Mouse (Mus musculus) cerebellum, adult 9-10 months (tissue): ENCODE measurements around the gene Acbd3.
A peak's percentile ranks its signal among the peaks of the same experiment; 100 is the strongest.

Source experiments
- DNase-seq: peaks from one replicate; pipeline ENCODE4 v3.0.0; 2022

Acbd3 gene

DNA sequence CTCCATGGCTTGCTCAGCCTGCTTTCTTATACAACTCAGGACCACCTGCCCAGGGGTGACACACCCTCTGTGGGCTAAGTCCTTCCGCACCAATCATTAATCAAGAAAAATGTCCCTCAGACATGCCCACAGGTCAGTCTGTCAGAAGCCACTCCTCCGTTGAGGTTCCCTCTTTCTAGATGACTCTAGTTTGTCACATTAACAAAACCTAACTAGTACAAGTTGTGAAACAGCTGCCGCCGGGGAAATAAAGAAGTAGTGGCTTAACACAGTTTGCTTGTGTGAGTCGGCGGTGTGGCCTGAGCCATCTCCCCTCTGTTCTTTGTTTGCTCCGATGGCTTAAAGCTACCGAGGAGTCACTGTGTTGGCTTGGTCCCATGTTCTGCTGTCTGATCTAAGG lies 36.8 kb downstream of the Acbd3 start:
- no peak for DNase-seq

DNA sequence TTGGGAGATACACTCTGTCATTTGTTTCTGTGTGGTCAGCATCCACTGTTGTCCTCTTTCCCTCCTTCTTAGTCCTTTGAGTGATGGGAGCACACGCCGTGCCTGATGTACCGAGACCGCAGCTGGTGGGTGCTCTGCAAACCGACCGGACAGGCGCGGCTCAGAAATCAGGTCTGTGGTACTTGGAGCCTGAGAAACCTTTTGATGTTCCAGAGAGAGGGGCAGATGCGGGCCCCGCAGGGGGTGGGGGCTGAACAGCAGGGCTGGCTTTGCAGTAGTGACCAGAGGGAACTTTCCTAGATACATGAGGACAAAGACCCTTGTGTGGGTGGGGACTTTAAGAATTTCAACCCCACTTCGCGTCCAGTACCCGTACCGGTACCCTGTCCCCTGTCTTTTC lies 37.5 kb downstream of the Acbd3 start:
- DNase-seq: no peak

- DNase-seq: peak; percentile 90
These were observed 38.0 kb downstream of the Acbd3 start for GRCm38 (mm10) chr1:180763828-180764227.

GRCm38 (mm10) chr1:180765393-180765792 lies 39.5 kb downstream of the Acbd3 start:
- DNase-seq: no peak

GRCm38 (mm10) chr1:180766557-180766956 lies 40.7 kb downstream of the Acbd3 start:
- no peak for DNase-seq

GRCm38 (mm10) chr1:180767541-180768333 lies 41.9 kb downstream of the Acbd3 start:
- DNase-seq: peak; percentile 62

GRCm38 (mm10) chr1:180768334-180769168 lies 42.7 kb downstream of the Acbd3 start:
- DNase-seq: peak; percentile 89

DNA sequence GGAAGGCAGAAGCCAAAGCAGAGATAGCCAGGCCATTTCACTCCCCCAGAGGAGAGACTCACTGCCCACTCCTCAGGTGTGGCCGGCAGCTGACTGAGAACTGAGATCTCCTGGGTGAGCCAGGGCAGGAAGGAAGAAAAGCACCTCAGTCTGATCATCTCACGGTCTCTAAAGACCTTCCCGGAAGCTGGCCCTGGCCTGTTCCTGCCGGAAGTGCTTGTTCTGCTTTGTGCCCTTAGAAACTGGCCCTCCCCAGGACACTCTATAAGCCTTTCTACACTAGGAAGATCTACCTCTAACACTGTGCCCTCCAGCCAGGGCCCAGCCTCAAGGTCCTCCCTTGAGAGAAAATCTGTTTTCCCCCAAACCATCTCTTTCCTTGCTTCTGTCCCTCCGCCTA lies 45.5 kb downstream of the Acbd3 start:
- DNase-seq: no peak

DNA sequence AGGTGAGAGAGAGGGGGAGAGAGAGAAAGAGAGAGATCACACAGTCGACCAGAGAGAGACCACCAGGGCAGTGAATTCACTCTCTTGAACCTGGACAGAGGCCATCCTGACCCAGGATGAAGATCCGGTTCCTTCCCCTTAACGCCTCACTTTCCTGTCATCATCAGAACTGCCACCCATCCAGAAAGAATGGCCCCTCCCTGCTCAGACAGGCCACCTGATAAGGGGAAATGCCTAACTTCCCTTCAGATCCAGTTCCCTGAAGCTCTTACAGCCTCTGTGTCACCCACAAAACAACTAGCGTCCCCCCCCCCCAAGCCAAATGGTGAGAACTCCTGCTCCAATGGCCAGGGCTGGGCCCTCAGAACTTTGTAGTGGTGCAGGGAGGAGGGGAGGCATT lies 45.9 kb downstream of the Acbd3 start:
- DNase-seq: no peak

- DNase-seq: no peak
These were observed 46.4 kb downstream of the Acbd3 start for GRCm38 (mm10) chr1:180772291-180772690.

GRCm38 (mm10) chr1:180774664-180775063 lies 48.8 kb downstream of the Acbd3 start:
- no peak for DNase-seq

DNA sequence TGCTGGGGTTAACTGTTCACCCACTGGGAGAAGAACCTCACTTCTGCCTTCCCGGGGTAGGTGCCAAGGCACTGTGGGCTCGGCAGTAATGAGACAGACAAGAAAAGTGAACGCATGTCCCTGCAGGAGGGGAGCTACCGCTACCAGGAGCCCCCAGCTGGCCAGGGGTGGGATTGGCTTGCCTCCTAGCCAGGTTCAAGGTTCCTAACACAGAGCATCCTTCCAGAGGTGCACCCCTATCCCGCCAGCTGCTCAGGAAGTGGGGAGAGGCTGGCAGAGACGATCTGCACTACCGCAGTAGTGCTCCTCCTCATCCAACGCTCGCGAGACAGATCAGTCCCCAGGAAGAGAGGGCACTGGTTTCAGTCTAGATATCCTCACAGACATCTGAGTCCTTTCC lies 49.5 kb downstream of the Acbd3 start:
- no peak for DNase-seq

- DNase-seq: no peak
These were observed 50.1 kb downstream of the Acbd3 start for GRCm38 (mm10) chr1:180775849-180776493.

DNA sequence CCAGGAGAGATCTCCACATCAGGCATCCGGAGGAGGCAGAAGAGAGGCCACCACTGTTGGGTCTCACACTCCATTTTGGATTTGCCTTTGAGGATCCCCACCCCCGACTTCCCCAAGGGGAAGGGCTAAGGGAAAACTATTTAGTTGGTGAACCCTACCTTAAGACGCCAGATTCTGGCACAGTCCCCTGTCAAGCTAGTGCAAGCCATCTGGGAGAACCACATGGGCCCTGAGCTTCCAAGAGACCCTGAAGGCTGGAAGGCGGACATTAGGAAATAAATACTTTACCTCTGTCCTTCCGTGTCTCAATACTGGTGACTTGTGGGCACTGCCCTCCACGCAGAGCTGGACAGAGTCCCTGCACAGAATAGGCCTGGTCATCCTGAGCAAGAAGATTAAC lies 50.7 kb downstream of the Acbd3 start:
- DNase-seq: peak; percentile 53

DNA sequence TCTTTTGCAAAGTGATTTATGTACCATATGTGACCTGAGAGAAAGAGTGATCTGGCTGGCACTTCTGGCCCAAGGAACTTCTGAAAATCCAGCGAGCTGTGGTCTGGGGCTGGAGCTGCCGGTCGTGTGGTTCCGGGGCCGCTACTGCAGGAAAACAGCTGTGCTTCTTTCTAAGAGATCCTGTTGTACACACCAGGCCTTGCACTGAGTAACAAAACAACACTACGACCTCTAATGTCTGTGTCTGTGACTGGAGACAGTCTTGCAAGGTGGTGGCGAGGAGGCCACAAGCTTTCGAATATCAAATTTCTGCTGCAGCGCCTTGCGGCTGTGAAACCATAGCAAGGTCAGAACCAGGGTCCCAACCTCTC lies 51.4 kb downstream of the Acbd3 start:
- no peak for DNase-seq

- peak; percentile 90 for DNase-seq
These were observed 52.0 kb downstream of the Acbd3 start for GRCm38 (mm10) chr1:180777660-180778402.

DNA sequence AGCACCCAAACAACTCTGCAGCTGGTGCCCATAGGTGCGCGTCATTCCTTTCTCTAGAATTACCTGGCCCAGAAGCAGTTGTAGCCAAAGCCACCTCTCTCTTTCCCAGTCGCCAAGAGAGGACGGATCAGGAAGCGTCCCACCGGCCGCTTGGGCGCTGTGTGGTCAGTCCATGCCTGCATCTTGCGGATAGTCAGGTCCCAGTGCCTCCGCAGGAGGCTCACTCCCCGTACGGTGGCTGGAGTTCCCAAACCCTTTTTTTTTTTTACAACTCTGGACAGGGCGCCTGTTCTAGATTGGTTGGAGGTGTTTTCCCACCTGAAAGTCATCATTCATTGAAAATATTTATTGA lies 52.5 kb downstream of the Acbd3 start:
- no peak for DNase-seq

DNA sequence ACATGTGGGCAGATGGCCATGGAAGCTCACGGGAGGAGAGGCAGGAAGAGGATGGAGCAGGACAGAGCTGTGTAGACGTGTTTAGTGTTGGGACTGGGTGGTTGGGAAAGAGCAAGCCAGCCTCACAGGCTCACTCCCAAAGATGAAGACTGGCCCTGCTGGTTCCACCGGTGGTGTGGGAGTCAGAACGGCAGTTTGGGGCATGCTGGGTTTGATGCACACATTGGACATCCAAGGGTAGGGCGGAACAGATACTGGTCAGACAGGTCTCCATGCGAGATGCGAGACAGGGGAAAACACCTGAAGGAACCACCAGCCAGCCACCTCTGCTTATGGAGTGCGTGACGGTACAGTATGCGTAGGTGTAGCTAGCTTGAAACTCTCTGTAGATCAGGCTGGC lies 53.1 kb downstream of the Acbd3 start:
- no peak for DNase-seq

- DNase-seq: no peak
These were observed 54.4 kb downstream of the Acbd3 start for GRCm38 (mm10) chr1:180780291-180780690.

- no peak for DNase-seq
These were observed 55.4 kb downstream of the Acbd3 start for GRCm38 (mm10) chr1:180781250-180781649.

DNA sequence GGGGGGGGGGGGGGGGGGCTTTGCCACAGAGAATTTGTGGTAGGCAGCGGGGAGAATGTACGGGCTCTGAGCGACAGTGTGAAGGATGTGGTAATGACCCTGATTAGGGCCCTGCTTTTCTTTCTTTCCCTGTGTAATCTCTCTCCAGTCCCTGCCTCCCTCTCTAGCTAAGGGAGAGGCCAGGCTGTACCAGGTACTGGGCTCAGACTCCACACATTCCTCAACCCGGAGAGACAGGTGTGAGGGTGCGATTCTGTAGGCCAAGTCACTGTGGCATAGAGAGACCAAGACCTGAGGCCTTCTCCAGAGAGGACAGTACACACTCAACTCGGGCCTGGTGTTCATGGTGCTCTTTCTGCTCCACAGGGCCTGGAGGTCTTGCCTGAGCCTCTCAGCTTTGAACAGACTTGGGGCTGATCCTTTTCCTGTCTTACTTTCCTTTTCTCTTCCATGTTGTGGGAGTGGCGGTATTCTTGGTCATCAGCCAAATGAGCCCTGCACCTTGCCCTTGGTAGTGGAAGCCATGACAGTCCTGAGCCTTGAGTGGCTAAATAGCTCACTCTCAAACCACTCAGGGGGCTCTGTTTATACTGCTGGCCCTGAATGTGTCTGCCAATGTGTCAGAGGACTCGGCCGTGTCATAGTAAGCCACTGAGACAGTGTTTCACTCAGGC lies 57.2 kb downstream of the Acbd3 start:
- no peak for DNase-seq

DNA sequence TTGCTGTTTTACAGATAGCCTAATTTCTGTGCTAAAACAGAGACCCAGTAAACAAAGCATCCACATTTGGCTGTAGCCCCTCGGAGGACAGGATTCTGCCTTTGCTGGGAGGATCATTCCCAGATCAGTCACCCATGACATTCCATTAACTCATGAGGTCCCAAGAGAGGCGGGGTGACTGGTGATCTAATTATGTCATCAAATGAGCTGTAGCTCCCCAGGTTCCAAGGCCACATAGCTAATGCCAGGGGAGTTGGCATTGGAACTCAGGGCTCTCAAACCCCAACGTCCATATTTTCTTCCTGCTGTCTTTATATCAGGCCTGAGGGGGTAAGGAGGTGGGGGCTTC lies 57.7 kb downstream of the Acbd3 start:
- no peak for DNase-seq
